Mouse (Mus musculus) ES-CJ7 (cell line): Measurements from ENCODE around the gene Acadsb.
"Not testable (repeated sequence)": the region's sequence is repeated elsewhere in the genome, so short reads cannot be mapped to it uniquely, and the experiment has no call there.

ENCODE experiments used
- DNase-seq: peaks from one replicate; pipeline ENCODE4 v3.0.0; 2011; ENCODE audit warnings: low read depth, low spot score

Gene Acadsb

GRCm38 (mm10) chr7:131410416-131411058 lies at the start of gene Acadsb, which contains the start of gene Ikzf5:
Acadsb (plus strand) TSS chr7:131410601.
Ikzf5 (minus strand) TSS chr7:131410521.
- peak; percentile 98 for DNase-seq

GRCm38 (mm10) chr7:131362269-131362614 lies 48.2 kb upstream of the Acadsb start:
- no peak for DNase-seq

DNA sequence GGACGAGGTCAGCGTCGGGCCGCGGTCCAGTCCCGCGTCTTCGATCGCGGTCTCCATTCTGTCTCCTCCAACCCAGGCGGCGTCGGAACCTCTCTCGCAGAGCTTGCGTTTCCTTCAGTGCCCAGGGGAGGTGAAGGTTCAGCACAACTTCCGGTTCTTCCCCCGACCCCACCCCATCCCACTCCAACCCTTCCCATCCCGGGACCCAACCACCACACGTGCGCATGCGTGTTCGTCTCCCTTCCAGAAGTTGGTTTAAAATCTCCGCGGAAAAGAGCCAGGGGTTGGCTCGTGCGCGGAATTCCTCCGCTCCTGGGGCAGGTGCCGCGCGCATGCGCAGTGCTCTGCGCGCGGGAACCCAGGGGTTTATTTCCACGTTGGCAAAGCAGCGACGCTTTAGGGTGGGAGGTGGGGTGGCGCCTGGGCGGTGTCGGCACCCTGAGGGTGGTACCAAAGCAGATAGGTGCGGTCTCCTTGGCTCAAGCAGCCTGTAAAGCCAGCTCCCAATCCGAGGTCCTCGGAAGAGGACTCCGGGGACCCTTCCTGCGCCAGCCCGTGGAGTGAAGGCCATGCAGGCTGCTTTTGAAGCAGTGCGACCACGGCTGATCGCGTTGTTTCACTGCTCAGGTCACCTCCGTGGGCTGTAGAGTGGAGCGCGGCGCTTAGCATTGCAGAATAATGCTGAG lies 47.6 kb upstream of the Acadsb start, which contains the start of gene 2310057M21Rik:
TSS of gene 2310057M21Rik (minus strand) at position 145 of the 686 bp plus-strand sequence.
- peak; percentile 99 for DNase-seq

DNA sequence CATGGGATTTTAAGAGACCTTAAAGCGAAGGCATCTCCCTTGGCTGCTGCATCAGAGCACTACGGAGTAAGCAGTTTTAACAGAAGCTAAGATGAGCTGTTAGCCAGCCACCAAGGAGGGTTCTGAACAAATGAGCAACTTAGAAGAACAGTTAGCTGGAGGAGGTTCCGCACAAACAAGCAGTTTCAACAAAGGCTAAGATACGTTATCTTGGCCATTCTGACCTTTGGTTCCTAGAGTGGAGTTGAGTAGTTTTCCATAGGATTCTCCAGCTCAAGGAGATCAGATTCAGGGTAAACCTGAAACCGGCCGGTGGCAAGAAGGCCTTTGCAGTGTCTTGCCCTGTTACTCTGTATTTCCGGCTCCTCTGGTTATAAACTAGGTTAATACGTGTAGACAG lies 46.3 kb upstream of the Acadsb start:
- no peak for DNase-seq

DNA sequence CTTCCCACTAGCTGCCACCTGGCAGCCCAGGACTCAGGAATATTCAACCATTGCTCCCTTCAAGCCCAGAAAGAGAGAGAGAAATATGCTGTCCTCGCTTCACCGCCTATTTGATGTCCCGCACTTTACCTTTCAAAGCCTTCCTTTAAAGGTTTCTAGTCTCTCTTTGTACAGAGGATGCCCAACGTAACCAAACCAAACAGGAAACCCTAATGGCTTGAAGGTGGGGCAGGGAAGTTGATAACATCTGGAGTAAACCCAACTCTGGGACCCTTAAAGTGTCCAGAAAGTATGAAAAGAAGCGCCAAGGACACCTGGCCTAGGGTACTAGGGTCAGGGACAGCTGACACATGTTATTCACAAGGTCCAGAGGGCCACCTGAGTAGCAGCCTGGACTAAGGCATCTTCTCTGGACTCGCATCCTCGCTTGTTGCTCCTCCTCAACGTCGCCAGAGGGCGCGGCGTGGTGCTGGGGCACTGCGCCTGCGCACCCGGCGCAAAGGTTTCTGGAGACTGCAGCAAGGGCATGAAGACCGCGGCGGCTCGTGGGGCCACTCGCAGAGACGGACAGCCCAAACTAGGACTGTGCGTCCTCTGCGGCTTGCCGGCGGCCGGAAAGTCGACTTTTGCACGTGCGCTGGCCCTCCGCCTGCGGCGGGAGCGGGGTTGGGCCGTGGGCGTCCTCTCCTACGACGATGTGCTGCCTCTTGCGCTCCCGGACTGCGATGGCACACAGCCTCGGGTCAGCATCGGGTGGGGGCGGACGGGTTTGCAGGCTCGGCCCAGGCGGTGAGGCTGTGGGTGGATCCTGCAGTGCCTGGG lies 39.5 kb upstream of the Acadsb start, which contains the start of gene Pstk:
TSS of gene Pstk (plus strand) at position 494 of the 822 bp plus-strand sequence.
- peak; percentile 91 for DNase-seq

- no peak for DNase-seq
Measured at GRCm38 (mm10) chr7:131371470-131371860, 38.9 kb upstream of the Acadsb start.

DNA sequence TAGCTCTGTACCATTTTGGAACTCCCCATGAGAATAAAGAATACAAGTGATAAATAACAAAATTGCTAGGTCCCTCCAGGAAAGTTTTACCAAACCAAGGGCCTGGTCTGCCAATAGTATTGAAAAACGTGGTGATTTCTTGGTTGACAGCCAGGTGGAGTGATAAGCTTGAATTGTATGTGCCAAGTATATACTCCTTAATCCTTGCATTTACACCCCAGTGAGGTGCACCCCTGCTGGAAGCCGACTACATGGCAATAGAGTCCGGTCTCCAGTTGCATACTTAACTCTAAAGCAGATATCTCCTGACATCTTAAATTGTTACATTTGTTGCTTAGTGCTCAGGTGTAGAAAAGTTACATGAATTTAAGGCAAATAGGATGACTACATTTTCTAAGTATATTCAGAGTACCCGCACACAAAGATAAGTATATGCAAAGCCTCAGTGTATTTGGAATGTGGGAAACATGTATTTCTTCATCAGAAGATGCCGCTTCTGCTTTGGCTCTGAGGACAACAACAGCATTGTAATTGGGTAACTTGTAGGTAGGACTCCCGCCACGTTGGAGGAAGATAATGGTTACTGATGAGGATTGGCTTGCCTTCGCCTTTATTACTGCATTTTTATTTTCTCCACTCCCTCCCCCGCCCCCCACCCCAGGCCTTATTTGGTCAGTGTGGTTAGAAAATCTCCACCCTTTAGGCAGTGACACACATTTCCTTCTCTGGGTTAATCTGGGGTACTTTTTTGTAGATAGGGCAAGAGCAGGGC lies 38.3 kb upstream of the Acadsb start:
- peak; percentile 34 for DNase-seq

DNA sequence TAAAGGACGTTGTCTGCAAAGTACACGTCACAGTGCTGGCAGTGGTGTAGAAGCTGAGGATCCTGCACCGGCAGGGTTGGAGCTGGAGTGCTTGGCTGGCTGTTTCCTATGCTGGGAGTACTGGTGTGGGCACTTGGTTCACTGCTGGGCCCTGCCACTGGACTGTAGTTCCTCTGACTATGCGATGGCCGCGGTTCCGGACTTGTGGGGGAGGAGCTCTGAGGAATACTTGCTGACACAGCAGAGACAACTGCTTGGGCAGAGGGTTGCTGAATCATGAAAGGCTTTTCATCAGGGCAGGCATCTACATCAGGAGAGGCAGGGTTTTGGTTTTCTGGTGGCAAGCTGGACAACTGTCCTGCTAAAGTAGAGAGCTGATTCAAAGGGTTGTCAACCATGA lies 18.6 kb upstream of the Acadsb start:
- DNase-seq: not testable (repeated sequence)

- peak; percentile 36 for DNase-seq
Measured at GRCm38 (mm10) chr7:131409321-131409987, 947 bp upstream of the Acadsb start.

DNA sequence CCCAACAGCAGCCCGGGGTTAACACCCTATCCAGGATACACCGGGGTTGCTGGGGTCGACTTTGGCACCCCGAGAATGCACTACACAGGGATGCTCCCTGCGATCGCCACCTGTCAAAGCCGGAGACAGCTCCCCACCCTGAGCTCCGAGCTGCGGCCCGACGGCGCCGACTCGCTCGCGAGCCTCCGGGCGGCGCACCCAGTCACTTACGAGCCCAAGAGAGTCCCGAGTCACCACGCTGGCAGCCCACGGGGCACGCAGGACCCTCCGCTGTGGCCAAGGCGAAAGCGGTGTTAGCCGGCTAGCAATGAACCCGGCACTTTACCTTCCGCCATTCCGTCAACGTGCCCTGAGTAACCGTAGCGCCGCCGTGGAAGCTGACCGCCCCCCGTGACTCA lies 414 bp upstream of the Acadsb start:
- peak; percentile 12 for DNase-seq

DNA sequence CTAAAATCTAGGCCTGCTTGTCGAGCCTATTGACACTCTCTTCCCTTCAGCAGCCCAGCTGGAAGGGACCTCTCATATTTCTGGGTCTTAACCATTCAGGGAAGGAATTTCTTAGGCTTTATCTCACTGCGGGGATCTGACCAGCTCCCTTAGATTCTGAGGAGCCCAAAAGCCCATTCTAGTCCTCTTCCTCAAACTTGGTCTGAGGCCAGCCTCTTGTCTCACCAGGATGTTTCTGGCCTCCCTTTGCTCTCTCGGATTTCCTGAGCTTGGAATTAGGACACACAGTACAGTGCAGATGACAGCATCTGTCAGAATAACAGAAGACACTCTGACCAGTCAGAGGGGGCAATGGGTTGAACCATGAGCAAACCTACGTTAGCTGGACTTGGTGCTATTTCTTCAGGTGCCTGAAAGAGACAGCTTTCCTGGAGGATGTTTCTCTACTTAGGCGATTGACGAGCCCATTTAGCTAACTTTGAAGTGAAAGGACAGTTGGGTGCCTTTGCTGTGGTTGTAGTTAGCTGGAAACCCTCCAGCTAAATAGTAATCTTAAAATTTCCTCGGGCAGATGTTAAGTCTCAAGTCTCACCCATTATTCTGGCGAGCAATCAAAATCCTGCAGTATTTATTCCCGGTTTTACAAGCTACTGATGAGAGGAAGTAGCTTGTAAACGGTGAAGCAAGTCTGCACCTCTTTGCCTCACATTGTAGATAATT lies 980 bp downstream of the Acadsb start:
- DNase-seq: no peak

- no peak for DNase-seq
Measured at GRCm38 (mm10) chr7:131411941-131412270, 1.5 kb downstream of the Acadsb start.

GRCm38 (mm10) chr7:131416742-131417141 lies 6.3 kb downstream of the Acadsb start:
- not testable (repeated sequence) for DNase-seq

DNA sequence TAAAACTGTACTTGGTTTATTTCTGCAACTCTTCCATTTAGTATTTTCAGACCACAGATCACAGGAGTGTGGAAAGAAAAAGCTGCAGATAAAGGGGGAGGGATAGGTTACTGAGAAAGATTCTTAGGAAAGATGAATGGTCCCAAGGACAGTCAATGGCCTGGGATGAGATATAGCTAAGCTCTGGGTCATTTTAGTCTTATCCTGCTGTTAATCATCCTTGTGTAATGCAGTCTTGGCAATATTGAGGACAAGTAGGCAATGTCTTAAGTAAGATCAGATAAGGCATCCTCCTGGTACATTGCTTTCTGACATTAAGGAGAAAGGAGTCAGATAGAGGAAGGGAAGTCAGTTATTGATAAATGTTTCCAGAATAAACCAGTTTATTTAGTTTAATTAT lies 7.2 kb downstream of the Acadsb start:
- DNase-seq: no peak

DNA sequence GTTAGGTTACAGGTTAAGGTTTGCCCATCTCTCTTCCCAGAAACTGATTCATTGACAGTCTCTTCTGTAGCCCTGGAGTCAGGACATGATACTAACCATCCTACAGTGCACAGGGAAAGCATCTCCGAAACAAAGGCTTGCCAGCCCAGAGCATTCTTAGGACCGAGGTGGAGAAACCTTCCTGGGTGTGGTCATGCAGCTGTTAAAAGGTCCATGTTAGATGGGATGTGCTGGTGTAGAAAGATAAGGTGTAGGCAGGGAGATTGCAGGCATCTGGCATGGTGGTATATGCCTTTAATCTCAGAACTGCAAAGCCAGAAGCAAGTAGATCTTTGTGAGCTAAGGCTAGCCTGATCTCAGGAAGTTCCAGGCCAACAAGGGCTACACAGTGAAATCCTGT lies 14.5 kb downstream of the Acadsb start:
- no peak for DNase-seq

- no peak for DNase-seq
Measured at GRCm38 (mm10) chr7:131427331-131427730, 16.9 kb downstream of the Acadsb start.

DNA sequence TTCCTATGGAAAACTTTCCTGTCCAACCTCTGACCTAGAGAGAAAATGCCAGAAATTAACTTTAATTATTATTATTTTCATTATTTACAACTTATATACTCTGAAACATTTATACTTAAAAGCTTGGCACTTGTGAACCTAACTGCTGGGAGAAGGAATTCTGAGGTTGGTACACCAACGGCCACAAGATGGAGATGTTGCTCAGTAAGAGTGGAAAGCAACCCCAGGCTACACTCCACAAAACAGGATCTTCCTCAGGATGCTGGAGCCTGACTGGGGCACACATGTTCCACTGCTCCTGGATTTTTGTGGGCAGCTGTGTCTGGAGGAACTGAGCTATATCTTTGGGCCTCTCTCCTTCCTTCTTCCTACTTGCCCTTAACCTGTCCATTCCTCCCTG lies 21.8 kb downstream of the Acadsb start:
- DNase-seq: peak; percentile 61

GRCm38 (mm10) chr7:131434276-131434675 lies 23.9 kb downstream of the Acadsb start:
- DNase-seq: no peak

DNA sequence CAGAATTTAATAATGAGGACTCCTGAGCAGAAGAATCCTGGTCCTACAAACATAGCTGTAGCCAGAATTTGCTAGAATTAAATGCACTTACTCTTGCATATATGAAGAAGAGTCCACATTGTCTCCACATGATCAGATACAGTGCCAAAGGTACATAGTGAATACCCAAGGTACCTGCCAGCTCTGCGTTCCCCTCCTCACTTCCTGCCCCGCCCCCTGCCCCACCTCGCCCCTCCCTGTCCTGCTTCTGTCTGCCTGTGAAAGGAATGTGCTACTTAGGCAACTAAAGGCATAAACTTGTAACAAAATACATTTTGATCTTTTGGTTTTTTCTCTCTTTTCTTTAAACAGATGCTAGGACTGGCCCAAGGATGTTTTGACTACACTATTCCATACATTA lies 26.6 kb downstream of the Acadsb start:
- DNase-seq: no peak

GRCm38 (mm10) chr7:131456714-131457113 lies 46.3 kb downstream of the Acadsb start:
- DNase-seq: no peak
